Mouse (Mus musculus) forebrain, embryonic 16.5 days (tissue): Measurements from ENCODE around the gene Pxylp1. TPM values are rescaled to one million over a fixed set of nuclear protein-coding genes. Genes with fewer than 3 reads are reported as not detected.

Experiments used
- ATAC-seq: fragments of 200-750 bp; cut with Nextera tagmentation; 2 replicates; pipeline ENCODE4 v1.8.0; 2017; ENCODE audit warnings: mild to moderate bottlenecking, moderate library complexity
- H3K27ac ChIP-seq: fragments of 300-500 bp; sonication (generic); 2 replicates; pipeline ENCODE4 v1.5.1; 2014; ENCODE audit warnings: low read length, control low read depth
- H3K27me3 ChIP-seq: fragments of 300-500 bp; sonication (generic); replicated peaks from 2 replicates; pipeline ENCODE4 v1.6.1; 2014; ENCODE audit warnings: low read length; ENCODE audit not compliant: control insufficient read depth, insufficient read depth
- H3K36me3 ChIP-seq: fragments of 300-500 bp; sonication (generic); 2 replicates; pipeline ENCODE4 v1.6.1; 2014; ENCODE audit not compliant: control insufficient read depth, insufficient read depth
- H3K4me1 ChIP-seq: fragments of 300-500 bp; sonication (generic); replicated peaks from 2 replicates; pipeline ENCODE4 v1.6.1; 2014; ENCODE audit warnings: low read length; ENCODE audit not compliant: control insufficient read depth, insufficient read depth
- H3K4me2 ChIP-seq: fragments of 300-500 bp; sonication (generic); 2 replicates; pipeline ENCODE4 v1.6.1; 2014; ENCODE audit warnings: mild to moderate bottlenecking, low read length, control low read depth
- H3K4me3 ChIP-seq: fragments of 300-500 bp; sonication (generic); replicated peaks from 2 replicates; pipeline ENCODE4 v1.5.1; 2014; ENCODE audit warnings: mild to moderate bottlenecking, low read length, control low read depth
- H3K9ac ChIP-seq: fragments of 300-500 bp; sonication (generic); replicated peaks from 2 replicates; pipeline ENCODE4 v1.6.1; 2014; ENCODE audit warnings: low read depth, low read length, control low read depth
- H3K9me3 ChIP-seq: fragments of 300-500 bp; sonication (generic); 2 replicates; pipeline ENCODE4 v1.6.1; 2016; ENCODE audit warnings: low read length; ENCODE audit not compliant: control insufficient read depth
- WGBS: fragments of 180-500 bp; shearing (Covaris S2); extraction: QIAGEN DNeasy Blood & Tissue Kit; methylation state at CpG from one replicate; pipeline ENCODE4 v1.1.7; 2014; 5-methylcytosine and 5-hydroxymethylcytosine counted together
- polyA plus RNA-seq: library from polyadenylated mRNA; unstranded; fragments of >200 nt; fragmentation: Nextera tagmentation; extraction: Ambion mirVana; gene quantifications from 2 replicates; pipeline ENCODE4 v1.2.1, GENCODE M21; 2015

Pxylp1 gene
- polyA plus RNA-seq, 1 experiment from 2014 or later: 33.3 TPM

- H3K4me3 ChIP-seq: no peak overlapping the region
- no peak for ATAC-seq
- WGBS: 66% methylated on average over 7 of the region's 7 CpGs
- H3K27ac ChIP-seq: no peak overlapping the region
- no peaks in the 10 kb centered on the region for H3K36me3 ChIP-seq
- no peaks in the 10 kb centered on the region for H3K27me3 ChIP-seq
- no peaks in the 10 kb centered on the region for H3K9me3 ChIP-seq
- no peak overlapping the region for H3K4me2 ChIP-seq
- H3K9ac ChIP-seq: no peak overlapping the region
- no peaks in the 10 kb centered on the region; the same call in 1 of the 2 replicates for H3K4me1 ChIP-seq
These were observed 23.6 kb upstream of the Pxylp1 start for GRCm38 (mm10) chr9:96916076-96916475.

DNA sequence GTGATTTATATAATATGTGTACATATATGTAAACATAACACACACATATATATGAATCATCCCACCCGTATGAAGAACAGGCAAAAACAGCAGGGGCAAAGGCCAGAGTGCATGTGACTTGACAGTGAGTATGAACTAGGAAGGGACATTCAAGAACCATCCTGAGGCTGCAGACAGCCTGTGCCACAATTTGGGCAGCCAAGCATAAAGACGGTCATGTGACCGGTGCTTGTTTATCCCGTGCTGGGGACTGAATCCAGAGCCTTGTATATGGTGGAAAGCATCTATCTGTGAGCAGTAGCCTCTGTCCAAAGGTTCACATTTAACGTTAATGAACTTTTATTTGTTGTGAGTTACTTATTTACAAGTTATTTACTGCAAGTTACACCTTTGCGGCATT, 22.4 kb upstream of the Pxylp1 start:
- H3K27ac ChIP-seq: no peak overlapping the region
- H3K4me1 ChIP-seq: no peaks in the 10 kb centered on the region; the same call in 1 of the 2 replicates
- no peak for ATAC-seq
- H3K4me3 ChIP-seq: no peak overlapping the region
- H3K4me2 ChIP-seq: no peak overlapping the region
- no peaks in the 10 kb centered on the region for H3K36me3 ChIP-seq
- H3K9me3 ChIP-seq: no peaks in the 10 kb centered on the region
- no peak overlapping the region for H3K9ac ChIP-seq
- H3K27me3 ChIP-seq: no peaks in the 10 kb centered on the region
- 75% methylated on average over 6 of the region's 6 CpGs for WGBS

DNA sequence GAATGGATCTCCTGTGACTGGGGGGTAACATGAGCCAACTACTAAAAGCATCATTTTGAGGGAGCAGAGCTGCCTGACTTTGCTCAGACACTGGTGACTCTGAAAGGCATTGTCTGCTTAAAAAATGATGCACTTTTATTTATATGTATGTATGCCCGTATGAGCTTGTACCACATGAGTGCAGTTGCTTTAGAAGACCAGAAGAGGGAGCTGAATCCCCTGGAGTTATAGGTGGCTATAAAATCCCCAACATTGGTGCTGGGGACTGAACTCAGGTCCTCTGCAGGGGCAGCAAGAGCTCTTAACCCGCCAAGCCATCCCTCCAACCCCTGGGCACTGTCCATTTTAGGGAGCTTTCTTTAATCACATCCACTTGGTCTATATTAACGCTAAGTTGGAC, 21.5 kb upstream of the Pxylp1 start:
- Histone ChIP-seq H3K9me3 (no peaks in the 10 kb centered on the region), H3K4me2 (no peak overlapping the region), H3K9ac (no peak overlapping the region), H3K4me1 (no peaks in the 10 kb centered on the region; the same call in 1 of the 2 replicates), H3K4me3 (no peak overlapping the region), H3K36me3 (no peaks in the 10 kb centered on the region), H3K27ac (no peak overlapping the region), H3K27me3 (no peaks in the 10 kb centered on the region)
- 94% methylated on average over 3 of the region's 3 CpGs for WGBS
- ATAC-seq: no peak

- Histone ChIP-seq H3K27ac (no peak overlapping the region), H3K9ac (no peak overlapping the region), H3K27me3 (no peaks in the 10 kb centered on the region), H3K4me2 (no peak overlapping the region), H3K4me3 (no peak overlapping the region), H3K36me3 (no peaks in the 10 kb centered on the region), H3K4me1 (peaks cover 5% of the 10 kb centered on the region), H3K9me3 (no peaks in the 10 kb centered on the region)
- ATAC-seq: no peak
- WGBS: 97% methylated on average over 1 of the region's 1 CpGs
These were observed 17.0 kb upstream of the Pxylp1 start for GRCm38 (mm10) chr9:96909503-96909902.

GRCm38 (mm10) chr9:96908737-96909136, 16.3 kb upstream of the Pxylp1 start:
- no peak overlapping the region for H3K9ac ChIP-seq
- H3K4me3 ChIP-seq: no peak overlapping the region
- ATAC-seq: no peak
- peaks cover 5% of the 10 kb centered on the region for H3K4me1 ChIP-seq
- H3K36me3 ChIP-seq: no peaks in the 10 kb centered on the region
- H3K27me3 ChIP-seq: no peaks in the 10 kb centered on the region
- no peaks in the 10 kb centered on the region for H3K9me3 ChIP-seq
- WGBS: 62% methylated on average over 2 of the region's 2 CpGs
- no peak overlapping the region for H3K4me2 ChIP-seq
- no peak overlapping the region for H3K27ac ChIP-seq

- 61% methylated on average over 7 of the region's 7 CpGs for WGBS
- ATAC-seq: peak; percentile 61
These were observed 12.2 kb upstream of the Pxylp1 start for GRCm38 (mm10) chr9:96904360-96905355.

DNA sequence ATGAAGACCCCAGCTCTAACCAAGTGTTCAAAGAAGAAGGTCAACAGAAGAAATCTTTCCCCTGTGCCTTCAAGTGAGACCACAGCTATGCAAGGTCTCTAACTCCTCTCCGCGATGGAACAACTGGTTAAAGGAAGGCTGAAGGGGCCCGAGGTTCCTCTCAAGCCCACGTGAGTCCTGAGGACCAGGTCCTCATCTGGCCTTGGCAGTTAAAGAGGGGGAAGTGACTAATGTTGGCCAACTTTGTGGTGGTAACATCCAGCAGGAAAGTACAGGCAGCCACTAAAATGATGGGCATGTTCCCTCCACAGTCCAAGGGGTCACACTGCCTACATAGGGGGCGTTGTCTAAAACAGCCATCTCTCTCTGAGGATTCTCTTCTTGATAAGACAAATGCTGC, 7.2 kb upstream of the Pxylp1 start:
- H3K27me3 ChIP-seq: no peaks in the 10 kb centered on the region
- H3K36me3 ChIP-seq: no peaks in the 10 kb centered on the region
- peaks cover 1% of the 10 kb centered on the region for H3K4me1 ChIP-seq
- no peak overlapping the region for H3K27ac ChIP-seq
- no peak overlapping the region for H3K4me3 ChIP-seq
- no peak overlapping the region for H3K4me2 ChIP-seq
- H3K9me3 ChIP-seq: no peaks in the 10 kb centered on the region
- 89% methylated on average over 5 of the region's 5 CpGs for WGBS
- ATAC-seq: no peak
- no peak overlapping the region for H3K9ac ChIP-seq

More at GRCm38 (mm10) chr9:96904360-96905355, 12.2 kb upstream of the Pxylp1 start:
- Histone ChIP-seq H3K27me3 (no peaks in the 10 kb centered on the region), H3K36me3 (no peaks in the 10 kb centered on the region), H3K4me1 (peaks cover 5% of the 10 kb centered on the region), H3K27ac (peak overlapping the region; percentile 42; the same call in 1 of the 2 replicates), H3K4me3 (no peak overlapping the region), H3K9me3 (no peaks in the 10 kb centered on the region), H3K9ac (no peak overlapping the region), H3K4me2 (no peak overlapping the region)

GRCm38 (mm10) chr9:96899004-96899403, 6.5 kb upstream of the Pxylp1 start:
- Histone ChIP-seq H3K27ac (no peak overlapping the region), H3K9me3 (no peaks in the 10 kb centered on the region), H3K36me3 (no peaks in the 10 kb centered on the region), H3K27me3 (no peaks in the 10 kb centered on the region), H3K4me3 (no peak overlapping the region), H3K4me2 (no peak overlapping the region), H3K4me1 (no peaks in the 10 kb centered on the region), H3K9ac (no peak overlapping the region)
- ATAC-seq: no peak

GRCm38 (mm10) chr9:96896690-96897089, 4.2 kb upstream of the Pxylp1 start:
- WGBS: 90% methylated on average over 1 of the region's 1 CpGs
- ATAC-seq: no peak
- peaks cover 11% of the 10 kb centered on the region for H3K4me1 ChIP-seq

More at GRCm38 (mm10) chr9:96896690-96897089, 4.2 kb upstream of the Pxylp1 start:
- H3K4me3 ChIP-seq: no peak overlapping the region
- no peak overlapping the region for H3K9ac ChIP-seq
- no peak overlapping the region for H3K27ac ChIP-seq
- no peaks in the 10 kb centered on the region for H3K36me3 ChIP-seq
- no peaks in the 10 kb centered on the region for H3K27me3 ChIP-seq
- H3K4me2 ChIP-seq: no peak overlapping the region
- H3K9me3 ChIP-seq: no peaks in the 10 kb centered on the region
